Mouse (Mus musculus) urinary bladder, adult 18-20 months (tissue): ENCODE measurements around the gene Cerk.
A peak's percentile ranks its signal among the peaks of the same experiment; 100 is the strongest.

ENCODE experiments used
- DNase-seq, 2 experiments: peaks; one replicate each; pipeline ENCODE4 v3.0.0; 2022; ENCODE audit warnings: low spot score in 2 of 2, mixed read lengths in 2 of 2

The Cerk gene

DNA sequence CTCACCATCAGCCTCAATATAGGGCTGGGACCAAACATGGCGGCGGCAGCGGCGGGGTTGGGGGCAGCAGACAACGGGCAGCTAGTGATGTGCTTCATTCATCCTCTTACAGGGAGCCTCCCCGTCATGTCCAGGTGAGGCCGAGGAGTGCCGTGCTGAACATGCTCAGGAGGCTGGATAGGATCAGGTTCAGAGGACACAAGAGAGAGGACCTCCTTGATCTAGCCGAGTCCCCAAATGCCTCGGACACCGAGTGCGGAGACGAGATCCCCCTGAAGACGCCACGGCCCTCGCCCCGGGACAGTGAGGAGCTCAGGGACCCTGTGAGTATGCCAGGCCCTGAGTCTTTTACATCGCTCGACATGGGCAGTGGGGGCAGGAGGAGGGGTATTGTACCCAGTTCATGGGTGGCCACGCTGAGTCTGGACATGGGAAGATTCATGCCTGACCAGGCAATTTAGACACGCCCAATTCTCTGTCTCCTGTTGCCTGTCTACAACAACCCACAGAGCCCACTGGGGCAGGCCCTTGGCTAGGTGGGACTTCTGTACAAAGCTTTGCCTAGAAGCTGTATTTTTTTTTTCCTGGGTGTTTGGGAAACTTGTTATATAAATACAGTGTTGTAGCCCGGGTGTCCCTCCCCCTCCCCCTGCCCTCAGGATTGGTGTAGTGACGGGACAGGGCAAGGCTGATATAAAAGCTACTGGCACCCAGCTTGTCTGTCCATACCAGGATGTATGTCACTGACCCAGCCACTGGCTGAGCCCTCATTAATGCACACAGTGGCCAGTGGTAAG, 94.5 kb downstream of the Cerk start:
- no peak for DNase-seq

DNA sequence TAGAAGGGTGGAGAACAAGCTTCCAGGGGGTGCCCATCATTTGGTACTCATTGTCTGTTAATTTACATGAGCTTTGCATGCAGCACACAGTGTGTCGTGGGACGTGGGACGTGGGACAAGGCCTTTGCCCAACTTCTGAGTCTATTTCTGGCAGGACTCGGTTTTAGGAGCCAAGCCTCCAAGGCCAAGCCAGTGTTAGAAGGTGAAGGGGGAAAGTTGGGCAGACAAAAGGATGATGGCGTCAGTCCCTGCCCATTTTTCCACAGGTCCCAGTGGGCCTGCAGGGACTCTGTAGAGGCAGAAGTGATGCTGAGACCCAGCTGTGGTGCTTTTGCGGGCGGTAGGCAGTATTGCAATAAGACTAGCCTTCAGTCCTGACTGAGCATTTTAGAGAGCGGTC, 95.4 kb downstream of the Cerk start:
- no peak for DNase-seq

DNA sequence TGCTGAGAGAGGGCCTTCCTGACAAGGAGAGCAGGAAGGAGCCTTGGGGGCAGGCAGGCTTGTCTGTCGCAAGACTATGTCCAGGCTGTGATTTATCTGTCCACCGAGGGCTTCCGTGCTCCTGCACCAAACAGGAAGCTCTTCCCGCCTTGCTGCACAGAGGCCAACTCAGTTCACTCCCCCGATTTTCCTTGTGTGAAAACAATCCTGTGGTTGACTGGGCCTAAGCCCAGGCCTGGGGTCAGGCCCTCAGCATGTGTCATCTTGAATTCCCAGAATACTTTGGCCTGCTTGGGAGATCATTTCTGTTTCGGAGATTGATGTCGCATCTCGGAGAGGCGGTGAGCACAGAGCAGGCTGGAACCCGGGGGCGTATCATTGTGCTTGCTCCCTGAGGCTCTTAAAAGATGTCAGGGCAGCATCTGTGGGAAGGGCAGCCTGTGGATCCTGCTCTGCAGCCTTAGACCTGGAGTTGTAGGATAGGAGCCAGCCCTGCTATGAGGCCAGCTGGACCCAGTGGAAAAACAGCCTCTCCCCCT, 95.9 kb downstream of the Cerk start:
- DNase-seq: peak in 1 of 2 experiments; percentile 60
